Mouse (Mus musculus) lung, adult 2 months (tissue): Measurements from ENCODE around the gene Wfdc6a.

Experiments
- CTCF ChIP-seq: fragments of 200-500 bp; IDR thresholded peaks from 2 replicates; pipeline ENCODE4 v1.5.1; 2011; ENCODE audit warnings: mild to moderate bottlenecking, low read length, control low read depth; ENCODE audit not compliant: insufficient read depth
- POLR2A ChIP-seq: fragments of 200-500 bp; IDR thresholded peaks from 2 replicates; pipeline ENCODE4 v1.6.1; 2011; ENCODE audit warnings: low read depth, mild to moderate bottlenecking, control low read depth, low read length, borderline replicate concordance; ENCODE audit errors: extremely low read depth

GRCm38 (mm10) chr2:164537003-164537402, 48.2 kb downstream of the Wfdc6a start:
- TF ChIP-seq POLR2A (no peak), CTCF (no peak)
